Mouse (Mus musculus): Measurements from ENCODE around the gene Anapc1. TPM values are rescaled to one million over a fixed set of nuclear protein-coding genes. Genes with fewer than 3 reads are reported as not detected.

Gene Anapc1
- polyA plus RNA-seq, 1 experiment, result 29.9 TPM

- Histone ChIP-seq H3K27ac (ENCODE audit: control insufficient read depth, insufficient read depth, low read depth, low read length) (no peak overlapping the region), H3K27me3 (ENCODE audit: control insufficient read depth, insufficient read depth, low read length) (no peaks in the 10 kb centered on the region), H3K4me3 (ENCODE audit: control insufficient read depth, low read depth, low read length) (no peak overlapping the region)
Observed at GRCm38 (mm10) chr2:128712940-128713339, 25.7 kb upstream of the Anapc1 start.

GRCm38 (mm10) chr2:128710609-128711008 is 23.4 kb upstream of the Anapc1 start:
- Histone ChIP-seq H3K4me3 (ENCODE audit: control insufficient read depth, low read depth, low read length) (no peak overlapping the region), H3K27me3 (ENCODE audit: control insufficient read depth, insufficient read depth, low read length) (no peaks in the 10 kb centered on the region), H3K27ac (ENCODE audit: control insufficient read depth, insufficient read depth, low read depth, low read length) (no peak overlapping the region), H3K4me1 (ENCODE audit: control insufficient read depth, insufficient read depth, low read length) (no peaks in the 10 kb centered on the region; the same call in 1 of the 2 replicates), H3K36me3 (ENCODE audit: control insufficient read depth, insufficient read depth, low read length) (no peaks in the 10 kb centered on the region)
- TF ChIP-seq POLR2A (IDR thresholded peaks at IDR 0.05; ENCODE audit: control insufficient read depth, low read depth, low read length) (no peak), CTCF (IDR thresholded peaks at IDR 0.05; ENCODE audit: control insufficient read depth, insufficient read depth, insufficient replicate concordance, low read depth, low read length) (no peak)

More at GRCm38 (mm10) chr2:128712940-128713339, 25.7 kb upstream of the Anapc1 start:
- TF ChIP-seq CTCF (IDR thresholded peaks at IDR 0.05; ENCODE audit: control insufficient read depth, insufficient read depth, insufficient replicate concordance, low read depth, low read length) (no peak), POLR2A (IDR thresholded peaks at IDR 0.05; ENCODE audit: control insufficient read depth, low read depth, low read length) (no peak)
- Histone ChIP-seq H3K36me3 (ENCODE audit: control insufficient read depth, insufficient read depth, low read length) (no peaks in the 10 kb centered on the region), H3K4me1 (ENCODE audit: control insufficient read depth, insufficient read depth, low read length) (no peaks in the 10 kb centered on the region; the same call in 1 of the 2 replicates)

GRCm38 (mm10) chr2:128709264-128709663 is 22.1 kb upstream of the Anapc1 start:
- no peak for TF ChIP-seq CTCF (IDR thresholded peaks at IDR 0.05; ENCODE audit: control insufficient read depth, insufficient read depth, insufficient replicate concordance, low read depth, low read length)
- no peak for TF ChIP-seq POLR2A (IDR thresholded peaks at IDR 0.05; ENCODE audit: control insufficient read depth, low read depth, low read length)
- H3K4me1 ChIP-seq (ENCODE audit: control insufficient read depth, insufficient read depth, low read length), result no peaks in the 10 kb centered on the region; the same call in 1 of the 2 replicates
- no peaks in the 10 kb centered on the region for H3K36me3 ChIP-seq (ENCODE audit: control insufficient read depth, insufficient read depth, low read length)
- no peak overlapping the region for H3K27ac ChIP-seq (ENCODE audit: control insufficient read depth, insufficient read depth, low read depth, low read length)
- H3K4me3 ChIP-seq (ENCODE audit: control insufficient read depth, low read depth, low read length), result no peak overlapping the region
- no peaks in the 10 kb centered on the region for H3K27me3 ChIP-seq (ENCODE audit: control insufficient read depth, insufficient read depth, low read length)

- Histone ChIP-seq H3K4me1 (ENCODE audit: control insufficient read depth, insufficient read depth, low read length) (no peaks in the 10 kb centered on the region; the same call in 1 of the 2 replicates), H3K27me3 (ENCODE audit: control insufficient read depth, insufficient read depth, low read length) (no peaks in the 10 kb centered on the region), H3K4me3 (ENCODE audit: control insufficient read depth, low read depth, low read length) (no peak overlapping the region), H3K36me3 (ENCODE audit: control insufficient read depth, insufficient read depth, low read length) (no peaks in the 10 kb centered on the region), H3K27ac (ENCODE audit: control insufficient read depth, insufficient read depth, low read depth, low read length) (no peak overlapping the region)
- TF ChIP-seq CTCF (IDR thresholded peaks at IDR 0.05; ENCODE audit: control insufficient read depth, insufficient read depth, insufficient replicate concordance, low read depth, low read length), result no peak
- no peak for TF ChIP-seq POLR2A (IDR thresholded peaks at IDR 0.05; ENCODE audit: control insufficient read depth, low read depth, low read length)
Observed at GRCm38 (mm10) chr2:128704474-128704873, 17.3 kb upstream of the Anapc1 start.

GRCm38 (mm10) chr2:128699201-128699885 is 12.2 kb upstream of the Anapc1 start:
- Histone ChIP-seq H3K27me3 (ENCODE audit: control insufficient read depth, insufficient read depth, low read length) (no peaks in the 10 kb centered on the region), H3K36me3 (ENCODE audit: control insufficient read depth, insufficient read depth, low read length) (no peaks in the 10 kb centered on the region), H3K4me1 (ENCODE audit: control insufficient read depth, insufficient read depth, low read length) (peaks cover 12% of the 10 kb centered on the region), H3K4me3 (ENCODE audit: control insufficient read depth, low read depth, low read length) (peak overlapping the region; percentile 83), H3K27ac (ENCODE audit: control insufficient read depth, insufficient read depth, low read depth, low read length) (peak overlapping the region; percentile 50)
- TF ChIP-seq POLR2A (IDR thresholded peaks at IDR 0.05; ENCODE audit: control insufficient read depth, low read depth, low read length) (no peak), CTCF (IDR thresholded peaks at IDR 0.05; ENCODE audit: control insufficient read depth, insufficient read depth, insufficient replicate concordance, low read depth, low read length) (no peak)

- Histone ChIP-seq H3K27ac (ENCODE audit: control insufficient read depth, insufficient read depth, low read depth, low read length) (peak within 1 kb of the TSS; percentile 87), H3K4me3 (ENCODE audit: control insufficient read depth, low read depth, low read length) (peak within 1 kb of the TSS; percentile 83), H3K36me3 (ENCODE audit: control insufficient read depth, insufficient read depth, low read length) (no peaks in the 10 kb centered on the region), H3K27me3 (ENCODE audit: control insufficient read depth, insufficient read depth, low read length) (no peaks in the 10 kb centered on the region), H3K4me1 (ENCODE audit: control insufficient read depth, insufficient read depth, low read length) (peaks cover 12% of the 10 kb centered on the region)
- peak; percentile 82 for TF ChIP-seq POLR2A (IDR thresholded peaks at IDR 0.05; ENCODE audit: control insufficient read depth, low read depth, low read length)
- no peak for TF ChIP-seq CTCF (IDR thresholded peaks at IDR 0.05; ENCODE audit: control insufficient read depth, insufficient read depth, insufficient replicate concordance, low read depth, low read length)
Observed at GRCm38 (mm10) chr2:128698693-128699181, 11.5 kb upstream of the Anapc1 start, which contains the start of gene Mertk. TSS of gene Mertk (plus strand) at chr2:128698956.

GRCm38 (mm10) chr2:128698140-128698692 is 11.0 kb upstream of the Anapc1 start:
- TF ChIP-seq CTCF (IDR thresholded peaks at IDR 0.05; ENCODE audit: control insufficient read depth, insufficient read depth, insufficient replicate concordance, low read depth, low read length) (peak; percentile 69; the same call in 1 of the 2 replicates), POLR2A (IDR thresholded peaks at IDR 0.05; ENCODE audit: control insufficient read depth, low read depth, low read length) (no peak)
- Histone ChIP-seq H3K4me3 (ENCODE audit: control insufficient read depth, low read depth, low read length) (peak overlapping the region; percentile 83), H3K27me3 (ENCODE audit: control insufficient read depth, insufficient read depth, low read length) (no peaks in the 10 kb centered on the region), H3K4me1 (ENCODE audit: control insufficient read depth, insufficient read depth, low read length) (peaks cover 12% of the 10 kb centered on the region), H3K36me3 (ENCODE audit: control insufficient read depth, insufficient read depth, low read length) (no peaks in the 10 kb centered on the region), H3K27ac (ENCODE audit: control insufficient read depth, insufficient read depth, low read depth, low read length) (peak overlapping the region; percentile 87)
